Mouse (Mus musculus) embryonic fibroblast, embryonic 13.5 days (primary cell): ENCODE data around the gene Son. TPM values are rescaled to one million over a fixed set of nuclear protein-coding genes. Genes with fewer than 3 reads are reported as not detected.
A peak's percentile ranks its signal among the peaks of the same experiment; 100 is the strongest.

ENCODE experiments used
- H3K27ac ChIP-seq: 2 replicates; pipeline ENCODE4 v1.5.1; 2012; ENCODE audit warnings: low read length, control low read depth, inconsistent platforms; ENCODE audit not compliant: insufficient read depth
- H3K4me1 ChIP-seq: 2 replicates; pipeline ENCODE4 v1.6.1; 2011; ENCODE audit warnings: low read length; ENCODE audit not compliant: control insufficient read depth, insufficient read depth
- H3K4me3 ChIP-seq: 2 replicates; pipeline ENCODE4 v1.5.1; 2011; ENCODE audit warnings: mild to moderate bottlenecking, control low read depth, low read length; ENCODE audit not compliant: insufficient read depth
- CTCF ChIP-seq: IDR thresholded peaks from 2 replicates; pipeline ENCODE4 v1.5.1; 2011; ENCODE audit warnings: mild to moderate bottlenecking, control low read depth, low read length, moderate library complexity, borderline replicate concordance; ENCODE audit not compliant: insufficient read depth
- POLR2A ChIP-seq: IDR thresholded peaks from 2 replicates; pipeline ENCODE4 v1.6.1; 2011; ENCODE audit warnings: low read depth, mild to moderate bottlenecking, control low read depth, low read length, moderate library complexity
- polyA plus RNA-seq: library from polyadenylated mRNA; stranded (reverse); fragments of >200 nt; gene quantifications from 2 replicates; pipeline ENCODE4 v1.2.4, GENCODE M21; 2011; ENCODE audit warnings: low read depth; ENCODE audit not compliant: missing spikeins, insufficient read length

Son gene
- polyA plus RNA-seq: 220 and 242 TPM in 2 replicates

DNA sequence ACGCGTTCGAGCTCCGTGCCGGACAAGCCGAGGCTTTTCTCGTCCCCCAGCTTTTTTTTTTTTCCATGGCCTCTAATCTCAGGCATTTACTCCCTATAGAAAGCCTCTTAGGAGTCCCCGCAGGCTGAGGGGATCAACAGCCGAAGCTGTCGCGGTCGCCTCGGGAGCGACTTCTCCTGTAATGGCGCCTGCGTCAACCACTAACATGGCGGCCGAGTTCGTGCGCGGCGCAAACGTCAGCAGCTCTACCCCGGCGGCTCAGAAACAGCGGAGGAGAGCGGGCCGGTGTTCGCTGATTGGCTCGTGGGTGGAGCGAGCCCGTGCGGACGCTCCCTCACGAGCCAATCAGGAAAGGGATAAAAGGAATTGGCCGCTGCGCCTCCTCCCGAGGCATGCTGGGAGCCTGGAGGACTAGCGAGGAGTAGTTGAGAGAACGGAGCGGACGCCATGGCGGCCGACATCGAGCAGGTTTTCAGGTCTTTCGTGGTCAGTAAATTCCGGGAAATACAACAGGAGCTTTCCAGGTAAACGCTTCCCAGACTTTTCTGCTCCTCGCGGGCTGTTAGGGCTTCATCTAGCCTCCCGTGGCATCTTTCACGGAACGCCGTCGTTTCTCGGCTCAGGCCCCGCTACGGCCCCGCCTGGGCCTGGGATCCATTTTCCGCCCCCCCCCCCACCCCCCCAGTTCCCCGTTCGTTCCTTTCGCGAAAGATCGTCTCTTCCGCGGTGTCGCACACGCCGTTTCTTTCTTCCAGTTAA, at the start of gene Son:
Gene Son, plus strand, starts transcription at position 46 of the 759 bp plus-strand sequence.
- no peak for TF ChIP-seq CTCF
- peak; percentile 85 for TF ChIP-seq POLR2A
- Histone ChIP-seq H3K4me1 (no peaks in the 10 kb centered on the region), H3K4me3 (peak within 1 kb of the TSS; percentile 98), H3K27ac (peak within 1 kb of the TSS; percentile 95)

DNA sequence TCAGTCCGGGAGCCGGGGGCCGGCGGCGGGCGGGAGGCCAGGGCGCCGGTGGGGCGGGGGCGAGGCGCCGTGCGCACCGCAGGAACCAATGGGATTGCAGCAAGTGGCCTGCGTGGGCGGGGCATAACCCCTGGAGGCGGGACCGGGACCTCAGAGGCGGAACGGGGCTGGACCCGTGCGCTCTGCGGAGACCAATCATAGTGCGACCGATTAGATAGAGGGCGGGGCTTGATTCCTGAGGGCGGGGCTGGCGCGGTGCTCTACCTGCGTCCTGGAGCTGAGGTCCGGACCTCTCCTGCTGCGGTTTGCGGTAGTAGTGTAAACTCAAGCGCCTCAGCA, 49.7 kb upstream of the Son start, which contains the start of gene Tmem50b:
Gene Tmem50b, minus strand, starts transcription at position 129 of the 339 bp plus-strand sequence.
- Histone ChIP-seq H3K27ac (no peak within 1 kb of the TSS), H3K4me3 (peak within 1 kb of the TSS; percentile 78), H3K4me1 (no peaks in the 10 kb centered on the region)
- TF ChIP-seq POLR2A (no peak), CTCF (no peak)

DNA sequence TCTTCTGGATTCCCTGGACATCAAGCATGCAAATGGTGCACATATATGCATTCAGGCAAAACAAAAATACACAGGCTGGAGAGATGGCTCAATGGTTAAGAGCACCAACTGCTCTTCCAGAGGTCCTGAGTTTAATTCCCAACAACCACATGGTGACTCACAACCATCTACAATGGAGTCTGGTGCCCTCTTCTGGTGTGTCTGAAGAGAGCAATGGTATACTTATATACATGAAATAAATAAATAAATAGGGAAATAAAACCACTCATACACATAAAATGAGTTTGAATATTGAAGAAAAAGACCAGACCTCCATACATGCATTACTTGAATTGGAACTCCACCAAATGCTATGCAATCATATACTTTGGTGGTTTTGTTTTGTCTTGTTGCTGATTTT, 48.1 kb upstream of the Son start:
- Histone ChIP-seq H3K4me3 (no peak overlapping the region), H3K27ac (no peak overlapping the region), H3K4me1 (no peaks in the 10 kb centered on the region)
- TF ChIP-seq CTCF: no peak
- no peak for TF ChIP-seq POLR2A

- TF ChIP-seq CTCF: no peak
- TF ChIP-seq POLR2A: no peak
- H3K4me1 ChIP-seq: no peaks in the 10 kb centered on the region
- H3K4me3 ChIP-seq: no peak overlapping the region
- no peak overlapping the region for H3K27ac ChIP-seq
These were observed 46.2 kb upstream of the Son start for GRCm38 (mm10) chr16:91601081-91601480.

GRCm38 (mm10) chr16:91601693-91602092, 45.6 kb upstream of the Son start:
- TF ChIP-seq POLR2A (no peak), CTCF (no peak)
- H3K4me1 ChIP-seq: no peaks in the 10 kb centered on the region
- H3K4me3 ChIP-seq: no peak overlapping the region
- H3K27ac ChIP-seq: no peak overlapping the region

- H3K27ac ChIP-seq: no peak overlapping the region
- no peak overlapping the region for H3K4me3 ChIP-seq
- TF ChIP-seq POLR2A (no peak), CTCF (no peak)
- no peaks in the 10 kb centered on the region for H3K4me1 ChIP-seq
These were observed 42.1 kb upstream of the Son start for GRCm38 (mm10) chr16:91605156-91605555.

- TF ChIP-seq CTCF: no peak
- TF ChIP-seq POLR2A: no peak
- Histone ChIP-seq H3K4me3 (no peak overlapping the region), H3K4me1 (no peaks in the 10 kb centered on the region), H3K27ac (no peak overlapping the region)
These were observed 40.3 kb upstream of the Son start for GRCm38 (mm10) chr16:91606958-91607357.

GRCm38 (mm10) chr16:91609501-91610245, 37.6 kb upstream of the Son start:
- H3K4me1 ChIP-seq: no peaks in the 10 kb centered on the region
- TF ChIP-seq CTCF (no peak), POLR2A (no peak)
- no peak overlapping the region for H3K4me3 ChIP-seq
- no peak overlapping the region for H3K27ac ChIP-seq

DNA sequence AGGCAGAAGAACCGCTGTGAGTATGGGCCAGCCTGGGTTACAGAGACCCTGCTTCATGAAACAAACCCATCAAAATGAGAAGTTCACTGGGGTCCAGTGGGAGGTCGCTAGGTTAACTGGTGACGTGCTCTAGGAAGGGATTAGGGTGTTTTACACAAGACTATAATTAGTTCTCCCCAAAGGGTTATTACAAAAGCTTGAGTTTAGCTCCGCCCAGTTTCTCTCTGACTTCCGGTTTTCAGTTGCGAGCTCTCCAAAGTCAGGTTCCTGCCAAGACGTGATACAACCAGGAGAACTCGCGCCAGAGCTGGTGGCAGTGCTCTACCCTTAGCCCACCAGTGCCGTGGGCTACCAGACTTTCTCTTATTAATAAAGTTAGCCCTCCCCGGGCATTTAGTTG, 36.1 kb upstream of the Son start:
- Histone ChIP-seq H3K4me1 (no peaks in the 10 kb centered on the region), H3K4me3 (no peak overlapping the region), H3K27ac (no peak overlapping the region)
- TF ChIP-seq POLR2A (no peak), CTCF (no peak)

DNA sequence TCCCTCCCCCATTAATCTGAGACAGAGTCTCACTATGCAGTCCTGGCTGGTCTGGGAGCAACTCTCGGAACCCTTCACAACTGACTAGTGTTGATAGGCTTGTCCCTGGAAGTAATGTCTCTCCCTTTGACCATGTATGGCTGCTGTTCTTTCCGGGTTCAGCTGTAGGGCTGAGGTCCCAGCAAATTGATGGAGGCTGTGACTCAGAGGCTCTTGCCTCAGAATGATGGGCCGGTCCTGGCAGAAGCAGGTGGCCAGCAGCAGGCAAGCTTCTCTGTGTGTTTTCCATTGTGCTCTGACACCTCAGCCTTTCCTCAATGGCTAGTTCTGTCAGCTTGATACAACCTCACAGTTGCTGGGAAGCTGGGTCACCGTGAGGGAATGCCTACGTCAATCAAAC, 34.8 kb upstream of the Son start:
- no peak overlapping the region for H3K4me3 ChIP-seq
- H3K4me1 ChIP-seq: no peaks in the 10 kb centered on the region
- no peak overlapping the region for H3K27ac ChIP-seq
- TF ChIP-seq POLR2A (no peak), CTCF (no peak)
